Mouse (Mus musculus): Measurements from ENCODE around the gene Tex9. TPM values are rescaled to one million over a fixed set of nuclear protein-coding genes. Genes with fewer than 3 reads are reported as not detected.

The Tex9 gene
- polyA plus RNA-seq, 1 experiment from 2014 or later = 69.6 TPM

GRCm38 (mm10) chr9:72449367-72449766 lies 42.6 kb downstream of the Tex9 start:
- Histone ChIP-seq H3K27me3 (ENCODE audit: low read depth, poor library complexity, severe bottlenecking) (no peaks in the 10 kb centered on the region), H3K9me3 (replicated peaks) (no peaks in the 10 kb centered on the region), H3K27ac (replicated peaks) (no peak overlapping the region), H3K36me3 (peaks cover 100% of the 10 kb centered on the region), H3K4me1 (no peaks in the 10 kb centered on the region), H3K4me3 (no peak overlapping the region)
- no peak for DNase-seq (ENCODE audit: low spot score)
- WGBS = 92% methylated on average over 7 of the region's 7 CpGs

GRCm38 (mm10) chr9:72448026-72448425 lies 44.0 kb downstream of the Tex9 start:
- Histone ChIP-seq H3K36me3 (peaks cover 100% of the 10 kb centered on the region), H3K27me3 (ENCODE audit: low read depth, poor library complexity, severe bottlenecking) (no peaks in the 10 kb centered on the region), H3K27ac (replicated peaks) (no peak overlapping the region), H3K4me1 (no peaks in the 10 kb centered on the region), H3K4me3 (no peak overlapping the region), H3K9me3 (replicated peaks) (no peaks in the 10 kb centered on the region)
- 63% methylated on average over 8 of the region's 8 CpGs for WGBS
- DNase-seq (ENCODE audit: low spot score) = peak; percentile 49

DNA sequence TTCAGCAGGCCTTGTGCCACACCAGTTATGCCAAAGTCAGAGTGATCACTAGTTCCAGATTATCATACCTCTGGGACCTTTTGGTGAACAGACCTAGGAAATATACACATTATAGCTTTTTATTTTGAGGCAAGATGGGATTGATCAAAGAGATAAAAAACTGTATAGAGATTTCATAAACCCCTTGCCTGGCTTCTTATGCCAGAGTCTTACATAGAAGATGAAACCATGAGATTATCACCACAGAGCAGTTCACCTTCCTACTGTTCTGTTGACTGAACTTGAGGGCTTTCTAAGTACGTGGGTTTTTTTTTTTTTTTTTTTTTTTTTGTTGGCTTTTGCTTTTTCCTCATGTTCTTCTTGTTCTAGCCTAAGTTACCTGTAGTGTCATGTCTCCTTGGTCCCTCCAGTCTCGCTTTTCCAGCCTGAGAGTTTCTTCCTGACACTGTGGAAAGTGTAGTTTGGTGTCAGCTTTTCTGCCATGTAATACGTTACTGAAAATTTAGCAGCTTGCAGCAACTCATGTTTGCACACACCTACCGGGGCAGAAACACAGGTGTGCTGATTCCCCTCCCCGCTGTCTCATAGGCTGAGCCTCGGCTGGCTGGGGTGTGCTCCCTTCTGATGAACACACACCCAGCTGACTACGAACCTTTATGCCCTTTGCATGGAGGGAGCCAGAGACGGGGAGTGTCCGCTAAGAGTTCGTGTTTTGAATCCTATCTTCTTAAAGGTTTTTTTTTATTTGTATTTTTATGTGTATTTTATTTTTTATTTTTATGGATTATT lies 49.9 kb downstream of the Tex9 start:
- no peak for DNase-seq (ENCODE audit: low spot score)
- Histone ChIP-seq H3K4me3 (no peak overlapping the region), H3K36me3 (peaks cover 66% of the 10 kb centered on the region), H3K27ac (replicated peaks) (no peak overlapping the region), H3K27me3 (ENCODE audit: low read depth, poor library complexity, severe bottlenecking) (no peaks in the 10 kb centered on the region), H3K4me1 (peaks cover 24% of the 10 kb centered on the region), H3K9me3 (replicated peaks) (no peaks in the 10 kb centered on the region)
- WGBS = 91% methylated on average over 10 of the region's 10 CpGs

DNA sequence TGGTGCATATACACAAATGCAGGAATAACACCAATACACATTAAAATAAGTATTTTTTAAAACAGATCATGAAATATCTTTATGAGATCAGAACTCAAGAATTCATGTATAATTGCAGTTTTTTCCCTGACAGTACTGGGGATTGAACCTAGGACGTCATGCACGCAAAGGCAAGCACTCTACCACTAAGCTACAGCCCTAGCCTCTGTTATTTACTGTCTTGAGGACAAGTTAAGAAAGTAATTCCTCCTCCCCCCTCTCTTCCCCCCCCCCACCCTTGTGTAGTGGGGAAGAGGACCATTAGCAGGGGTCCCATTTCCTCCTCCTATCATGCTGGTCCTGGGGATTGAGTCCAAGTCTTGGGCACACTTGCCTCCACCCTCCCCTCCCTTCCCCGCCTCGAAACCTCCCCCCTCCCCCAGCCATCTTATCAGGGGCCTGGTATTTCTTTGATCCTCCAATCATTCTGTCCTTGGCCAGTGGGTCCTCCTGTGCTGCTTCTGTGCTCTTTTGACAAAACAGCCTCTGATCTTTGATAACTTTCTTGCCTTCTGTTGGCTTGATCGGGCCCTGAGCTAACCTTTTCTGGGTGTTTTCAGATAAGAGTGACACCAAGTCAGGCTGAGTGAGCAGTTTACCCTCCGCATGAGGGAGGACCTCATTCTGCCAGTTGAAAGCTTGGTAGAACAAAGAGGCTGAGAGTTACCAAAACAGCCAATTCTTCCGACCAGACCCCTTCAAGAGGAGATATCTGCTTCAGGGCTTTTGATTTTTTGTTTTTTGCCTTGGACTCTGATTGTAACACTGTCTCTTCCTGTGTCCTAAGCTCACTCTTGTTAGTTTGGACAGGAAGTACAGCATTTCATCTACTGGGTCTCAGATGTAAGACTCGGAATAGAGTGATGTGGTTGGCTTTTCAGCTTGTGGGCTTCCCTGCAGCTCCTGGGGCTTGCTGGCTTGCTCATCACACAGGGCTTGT lies 50.8 kb downstream of the Tex9 start:
- no peak overlapping the region for H3K4me3 ChIP-seq
- 76% methylated on average over 8 of the region's 8 CpGs for WGBS
- H3K4me1 ChIP-seq = peaks cover 24% of the 10 kb centered on the region
- DNase-seq (ENCODE audit: low spot score) = no peak
- no peaks in the 10 kb centered on the region for H3K9me3 ChIP-seq (replicated peaks)
- H3K36me3 ChIP-seq = peaks cover 57% of the 10 kb centered on the region
- no peaks in the 10 kb centered on the region for H3K27me3 ChIP-seq (ENCODE audit: low read depth, poor library complexity, severe bottlenecking)
- no peak overlapping the region for H3K27ac ChIP-seq (replicated peaks)

DNA sequence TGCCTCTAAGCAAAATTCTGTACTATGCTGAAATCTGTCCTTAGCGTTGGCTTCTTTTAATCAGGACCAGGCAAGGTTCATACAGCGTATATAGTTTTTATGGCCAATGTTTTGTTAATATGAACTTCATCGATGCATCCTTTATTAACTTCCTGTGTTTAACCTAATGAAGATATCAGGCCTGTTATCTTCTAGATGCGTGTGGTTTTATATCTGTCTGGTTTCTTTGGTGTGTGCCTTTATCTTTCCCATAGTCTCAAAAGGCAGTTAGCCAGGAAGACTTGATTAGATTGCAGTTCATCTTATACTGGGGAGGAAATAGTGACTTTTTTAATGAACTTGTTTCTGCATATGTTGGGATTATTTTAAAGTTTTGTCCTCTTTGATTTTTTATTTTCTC lies 51.7 kb downstream of the Tex9 start:
- WGBS = 99% methylated on average over 4 of the region's 4 CpGs
- no peak for DNase-seq (ENCODE audit: low spot score)
- H3K36me3 ChIP-seq = peaks cover 48% of the 10 kb centered on the region
- no peak overlapping the region for H3K4me3 ChIP-seq
- H3K4me1 ChIP-seq = peaks cover 25% of the 10 kb centered on the region
- no peak overlapping the region for H3K27ac ChIP-seq (replicated peaks)
- no peaks in the 10 kb centered on the region for H3K9me3 ChIP-seq (replicated peaks)
- H3K27me3 ChIP-seq (ENCODE audit: low read depth, poor library complexity, severe bottlenecking) = no peaks in the 10 kb centered on the region

GRCm38 (mm10) chr9:72438749-72439148 lies 53.3 kb downstream of the Tex9 start:
- no peak for DNase-seq (ENCODE audit: low spot score)
- peak overlapping the region; percentile 91 for H3K27ac ChIP-seq (replicated peaks)
- no peaks in the 10 kb centered on the region for H3K9me3 ChIP-seq (replicated peaks)
- WGBS = 4% methylated on average over 9 of the region's 9 CpGs
- peak overlapping the region; percentile 74 for H3K4me3 ChIP-seq
- H3K4me1 ChIP-seq = peaks cover 32% of the 10 kb centered on the region
- no peaks in the 10 kb centered on the region for H3K27me3 ChIP-seq (ENCODE audit: low read depth, poor library complexity, severe bottlenecking)
- H3K36me3 ChIP-seq = peaks cover 32% of the 10 kb centered on the region

DNA sequence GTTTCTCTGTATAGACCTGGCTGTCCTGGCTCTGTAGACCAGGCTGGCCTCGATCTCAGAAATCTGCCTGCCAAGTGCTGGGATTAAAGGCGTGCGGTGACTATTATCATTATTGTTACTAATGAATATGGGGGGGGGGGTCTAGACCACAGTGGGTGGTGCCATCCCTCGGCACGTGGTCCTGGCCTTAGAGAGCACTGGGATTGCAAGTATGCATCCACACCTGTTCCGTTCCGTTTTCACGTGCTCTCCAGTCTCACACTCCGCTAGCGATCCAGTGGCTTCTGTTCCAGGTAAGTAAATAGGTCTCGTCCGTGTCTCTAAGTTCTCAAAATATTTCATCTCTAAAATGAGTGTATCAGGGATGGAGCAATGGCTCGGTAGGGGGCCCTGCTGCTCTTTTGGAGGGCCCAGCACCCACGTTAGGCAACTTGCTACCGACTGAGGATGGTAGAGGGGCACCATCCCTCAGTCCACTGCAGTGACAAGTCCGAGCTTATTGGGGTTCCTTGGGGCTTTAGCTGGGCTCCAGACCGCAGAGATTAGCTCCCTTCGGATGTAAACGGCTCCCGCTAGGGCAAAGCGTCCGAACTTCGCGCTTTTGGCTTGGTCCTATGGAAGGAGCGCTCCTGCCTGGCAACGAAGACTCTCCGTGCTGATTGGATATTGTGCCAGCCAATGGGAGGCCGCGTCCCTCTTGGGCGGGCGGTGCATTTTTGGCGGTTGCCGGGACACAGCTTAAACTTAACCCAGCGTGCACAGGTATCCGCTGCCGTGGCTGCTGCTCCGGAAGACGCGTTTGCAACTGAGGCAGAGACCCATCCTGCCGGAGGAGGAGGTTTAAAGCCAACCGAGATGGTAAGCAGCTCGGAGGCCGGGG lies 54.0 kb downstream of the Tex9 start, which contains the start of gene Mns1:
Gene Mns1, plus strand, starts transcription at position 190 of the 880 bp plus-strand sequence.
- WGBS = 2% methylated on average over 43 of the region's 43 CpGs
- H3K4me3 ChIP-seq = peak within 1 kb of the TSS; percentile 74
- peak within 1 kb of the TSS; percentile 91 for H3K27ac ChIP-seq (replicated peaks)
- peaks cover 32% of the 10 kb centered on the region for H3K4me1 ChIP-seq
- no peaks in the 10 kb centered on the region for H3K9me3 ChIP-seq (replicated peaks)
- no peaks in the 10 kb centered on the region for H3K27me3 ChIP-seq (ENCODE audit: low read depth, poor library complexity, severe bottlenecking)
- peak; percentile 97 for DNase-seq (ENCODE audit: low spot score)
- H3K36me3 ChIP-seq = peaks cover 25% of the 10 kb centered on the region

DNA sequence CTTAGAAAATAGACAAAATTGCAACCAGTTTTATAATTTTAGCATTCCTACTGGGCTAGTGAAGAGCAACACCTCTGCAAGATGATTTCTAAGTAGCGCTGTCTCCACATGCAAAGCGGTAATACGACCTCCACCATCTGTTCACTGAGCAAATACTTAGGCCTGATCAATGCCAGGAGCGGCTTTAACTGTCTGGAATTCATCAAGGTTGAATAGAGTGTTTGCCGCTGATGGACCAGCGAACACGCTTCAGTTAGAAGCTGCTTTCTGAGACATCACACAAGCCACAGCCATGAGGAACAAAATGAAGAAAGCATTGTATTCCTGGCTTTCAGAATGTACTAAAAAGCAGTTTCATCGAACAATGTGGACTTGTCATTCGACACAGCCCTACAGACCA lies 57.1 kb downstream of the Tex9 start:
- no peak overlapping the region for H3K4me3 ChIP-seq
- 67% methylated on average over 9 of the region's 9 CpGs for WGBS
- H3K9me3 ChIP-seq (replicated peaks) = no peaks in the 10 kb centered on the region
- no peaks in the 10 kb centered on the region for H3K27me3 ChIP-seq (ENCODE audit: low read depth, poor library complexity, severe bottlenecking)
- 0 out of 2 replicates have a peak overlapping the region, but pooled peaks have one; percentile 14 for H3K27ac ChIP-seq (replicated peaks)
- no peaks in the 10 kb centered on the region for H3K36me3 ChIP-seq
- peak; percentile 16 for DNase-seq (ENCODE audit: low spot score)
- peaks cover 24% of the 10 kb centered on the region for H3K4me1 ChIP-seq

DNA sequence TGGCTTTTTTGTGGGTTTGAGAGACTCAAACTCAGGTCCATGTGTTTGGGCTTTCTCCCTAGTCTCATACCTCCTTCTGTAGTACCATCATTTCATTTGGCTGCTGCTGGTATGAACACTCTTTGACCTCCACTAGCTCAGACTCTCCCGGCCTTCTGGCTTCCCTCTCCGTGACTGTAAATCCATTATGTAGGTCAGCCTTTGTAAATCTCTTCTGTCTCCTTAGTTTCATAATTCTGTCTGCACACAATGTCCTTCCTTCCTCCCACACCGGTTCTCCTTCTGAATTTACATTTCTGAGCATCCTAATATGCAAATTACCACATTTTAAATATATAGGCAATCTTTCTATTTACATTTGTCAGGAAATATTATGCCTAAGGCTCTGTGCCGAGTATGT lies 64.2 kb downstream of the Tex9 start:
- H3K4me3 ChIP-seq = no peak overlapping the region
- 80% methylated on average over 4 of the region's 4 CpGs for WGBS
- no peaks in the 10 kb centered on the region for H3K36me3 ChIP-seq

DNA sequence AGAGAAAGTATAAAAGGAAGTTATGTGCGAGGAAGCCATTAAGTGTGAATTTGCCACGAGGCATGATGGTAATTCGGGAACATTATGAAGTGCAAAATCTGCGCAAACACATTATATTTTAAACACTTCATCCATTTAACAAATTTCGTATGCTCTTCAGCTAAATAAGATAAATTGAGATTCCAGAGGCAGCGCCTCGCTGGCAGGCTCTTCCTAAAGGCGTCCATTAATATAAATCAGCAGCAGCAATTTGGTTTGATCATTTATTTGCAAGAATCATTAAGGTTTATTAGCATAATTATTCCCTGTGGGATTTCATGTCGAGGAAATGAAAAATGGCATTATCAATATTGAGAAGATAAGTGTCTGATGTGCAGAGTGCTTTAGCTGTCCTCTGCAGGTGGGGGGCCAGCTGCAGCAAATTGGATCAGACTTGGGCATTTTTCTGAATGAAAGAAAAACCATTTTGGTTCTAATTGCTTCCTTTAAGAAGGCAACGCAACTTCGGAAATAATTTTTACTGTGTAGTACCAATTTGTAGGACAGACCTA lies 66.6 kb downstream of the Tex9 start:
- H3K36me3 ChIP-seq = no peaks in the 10 kb centered on the region
- WGBS = 89% methylated on average over 11 of the region's 11 CpGs
- H3K4me1 ChIP-seq = peaks cover 17% of the 10 kb centered on the region
- 0 out of 2 replicates have a peak, but pooled peaks cover 4% of the 10 kb centered on the region for H3K9me3 ChIP-seq (replicated peaks)
- no peak for DNase-seq (ENCODE audit: low spot score)
- no peaks in the 10 kb centered on the region; the same call in 1 of the 2 replicates for H3K27me3 ChIP-seq (ENCODE audit: low read depth, poor library complexity, severe bottlenecking)
- no peak overlapping the region for H3K27ac ChIP-seq (replicated peaks)
- no peak overlapping the region for H3K4me3 ChIP-seq

More for the DNA sequence above, 64.2 kb downstream of the Tex9 start:
- H3K27ac ChIP-seq (replicated peaks) = no peak overlapping the region
- no peaks in the 10 kb centered on the region for H3K4me1 ChIP-seq
- no peaks in the 10 kb centered on the region; the same call in 1 of the 2 replicates for H3K27me3 ChIP-seq (ENCODE audit: low read depth, poor library complexity, severe bottlenecking)
- H3K9me3 ChIP-seq (replicated peaks) = 0 out of 2 replicates have a peak, but pooled peaks cover under 1% of the 10 kb centered on the region
- no peak for DNase-seq (ENCODE audit: low spot score)

DNA sequence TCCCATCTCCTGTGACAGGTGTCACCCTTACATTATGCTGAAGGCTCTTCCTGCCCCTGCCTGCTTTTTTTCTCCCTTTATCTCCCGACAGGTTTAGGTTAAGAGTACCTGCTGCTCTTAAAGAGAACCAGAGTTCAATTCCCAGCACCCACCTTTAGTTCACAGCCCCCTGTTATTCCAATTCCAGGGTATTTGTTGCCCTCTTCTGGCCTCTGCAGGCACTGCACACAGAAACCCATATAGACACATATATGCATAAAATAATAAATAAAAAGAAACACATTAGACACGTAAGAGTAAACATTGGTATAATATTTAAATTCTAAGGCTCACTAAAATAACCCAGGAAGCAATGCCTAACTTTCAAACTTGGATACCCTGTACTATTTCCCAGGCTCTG lies 69.3 kb downstream of the Tex9 start:
- WGBS = 80% methylated on average over 2 of the region's 2 CpGs
- Histone ChIP-seq H3K4me1 (peaks cover 17% of the 10 kb centered on the region), H3K9me3 (replicated peaks) (0 out of 2 replicates have a peak, but pooled peaks cover 4% of the 10 kb centered on the region), H3K4me3 (no peak overlapping the region), H3K27ac (replicated peaks) (no peak overlapping the region), H3K27me3 (ENCODE audit: low read depth, poor library complexity, severe bottlenecking) (no peaks in the 10 kb centered on the region; the same call in 1 of the 2 replicates), H3K36me3 (no peaks in the 10 kb centered on the region)
- DNase-seq (ENCODE audit: low spot score) = no peak
